Mouse (Mus musculus): Measurements from ENCODE around the gene Ssh1. TPM values are rescaled to one million over a fixed set of nuclear protein-coding genes. Genes with fewer than 3 reads are reported as not detected.

The Ssh1 gene
- total and polyA plus RNA-seq, 2 experiments from 2014 or later: 6.8 to 10.0 TPM

DNA sequence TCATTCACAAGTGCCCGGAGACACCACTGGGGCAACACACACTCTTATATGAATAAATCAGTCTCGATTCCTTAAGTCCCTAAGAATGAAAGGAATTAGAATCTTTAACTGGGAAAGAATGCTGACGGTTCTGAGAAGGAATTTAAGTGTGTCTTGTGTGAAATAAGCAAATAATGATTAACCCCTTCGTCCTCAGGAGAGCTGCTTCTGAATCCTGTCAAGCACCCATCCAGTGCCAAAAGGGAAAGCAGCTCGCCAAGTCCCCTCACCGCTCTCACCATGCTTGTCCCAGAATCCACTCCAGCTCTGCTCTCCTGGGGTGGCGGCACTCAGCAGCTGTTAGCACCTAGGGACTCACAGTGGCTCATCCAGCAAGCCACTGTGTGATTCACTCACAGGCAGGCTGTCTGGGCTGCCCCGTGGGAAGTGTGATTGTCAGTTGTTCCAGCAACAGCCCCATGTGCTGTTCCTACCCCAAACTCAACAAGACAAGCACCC, 92.6 kb downstream of the Ssh1 start:
- Histone ChIP-seq H3K36me3 (replicated peaks; ENCODE audit: control insufficient read depth, insufficient read depth, low read length) (no peaks in the 10 kb centered on the region), H3K4me3 (ENCODE audit: low read depth, low read length) (no peak overlapping the region), H3K4me2 (ENCODE audit: low read depth, low read length) (no peak overlapping the region), H3K9me3 (replicated peaks; ENCODE audit: control insufficient read depth, low read length) (no peaks in the 10 kb centered on the region), H3K9ac (replicated peaks; ENCODE audit: low read depth, low read length) (no peak overlapping the region), H3K27me3 (ENCODE audit: control insufficient read depth, insufficient read depth, low read length) (no peaks in the 10 kb centered on the region), H3K4me1 (ENCODE audit: control insufficient read depth, insufficient read depth) (peaks cover 68% of the 10 kb centered on the region), H3K27ac (ENCODE audit: low read depth) (peak overlapping the region; percentile 58)
- peak; percentile 81 for DNase-seq (ENCODE audit: low spot score)
- TF ChIP-seq CTCF (IDR thresholded peaks at IDR 0.05; ENCODE audit: low read depth): no peak
- no peak for TF ChIP-seq EP300 (IDR thresholded peaks at IDR 0.05; ENCODE audit: low read depth)
- WGBS: 20% methylated on average over 8 of the region's 8 CpGs
- ATAC-seq (ENCODE audit: insufficient read depth, low read depth): peak; percentile 82

DNA sequence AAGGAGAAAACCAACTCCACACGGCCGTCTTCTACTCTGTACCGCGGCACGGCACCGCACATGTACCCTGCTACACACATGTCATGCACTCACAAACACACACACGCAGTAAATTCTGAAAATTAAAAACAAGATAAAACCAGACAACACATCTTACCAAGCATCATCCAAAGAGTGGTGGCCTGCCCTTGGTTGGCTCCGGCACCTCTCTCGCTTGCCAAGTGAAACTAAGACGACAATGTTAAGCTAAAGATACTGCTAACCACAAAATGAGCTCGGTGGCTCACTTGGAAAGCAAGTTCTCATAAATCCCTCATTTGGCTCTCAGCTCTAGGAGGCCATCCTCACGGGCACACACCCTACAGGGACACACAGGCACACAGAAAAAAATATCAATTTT, 94.2 kb downstream of the Ssh1 start:
- Histone ChIP-seq H3K4me3 (ENCODE audit: low read depth, low read length) (no peak overlapping the region; the same call in 1 of the 2 replicates), H3K4me1 (ENCODE audit: control insufficient read depth, insufficient read depth) (peaks cover 61% of the 10 kb centered on the region), H3K9ac (replicated peaks; ENCODE audit: low read depth, low read length) (no peak overlapping the region), H3K27me3 (ENCODE audit: control insufficient read depth, insufficient read depth, low read length) (no peaks in the 10 kb centered on the region), H3K27ac (ENCODE audit: low read depth) (peak overlapping the region; percentile 33; the same call in 1 of the 2 replicates), H3K4me2 (ENCODE audit: low read depth, low read length) (no peak overlapping the region; the same call in 1 of the 2 replicates), H3K36me3 (replicated peaks; ENCODE audit: control insufficient read depth, insufficient read depth, low read length) (no peaks in the 10 kb centered on the region), H3K9me3 (replicated peaks; ENCODE audit: control insufficient read depth, low read length) (no peaks in the 10 kb centered on the region)
- DNase-seq (ENCODE audit: low spot score): no peak
- ATAC-seq (ENCODE audit: insufficient read depth, low read depth): no peak
- 70% methylated on average over 12 of the region's 12 CpGs for WGBS
- TF ChIP-seq EP300 (IDR thresholded peaks at IDR 0.05; ENCODE audit: low read depth) (no peak), CTCF (IDR thresholded peaks at IDR 0.05; ENCODE audit: low read depth) (no peak)

DNA sequence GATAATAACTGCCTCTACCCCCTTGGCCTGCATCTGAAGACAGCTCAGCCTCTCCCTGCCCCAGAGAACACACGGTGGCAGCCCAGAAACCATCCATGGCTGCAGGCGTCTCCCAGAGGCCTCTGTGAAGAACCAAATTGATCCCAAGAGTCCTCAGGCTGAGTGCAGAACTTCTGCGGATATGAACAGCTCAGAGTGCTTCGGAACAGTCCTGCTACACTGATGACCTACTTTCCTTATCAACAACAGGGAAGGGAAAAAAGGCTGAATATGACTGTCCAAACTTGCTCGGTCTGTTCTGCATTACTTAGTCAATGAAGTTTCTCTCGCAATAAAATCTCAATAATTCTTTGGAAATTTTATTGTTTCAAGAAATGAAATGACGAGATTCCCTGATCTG, 101.7 kb downstream of the Ssh1 start:
- Histone ChIP-seq H3K4me2 (ENCODE audit: low read depth, low read length) (no peak overlapping the region), H3K36me3 (replicated peaks; ENCODE audit: control insufficient read depth, insufficient read depth, low read length) (no peaks in the 10 kb centered on the region; the same call in 1 of the 2 replicates), H3K4me3 (ENCODE audit: low read depth, low read length) (no peak overlapping the region), H3K9ac (replicated peaks; ENCODE audit: low read depth, low read length) (no peak overlapping the region), H3K27me3 (ENCODE audit: control insufficient read depth, insufficient read depth, low read length) (no peaks in the 10 kb centered on the region), H3K9me3 (replicated peaks; ENCODE audit: control insufficient read depth, low read length) (no peaks in the 10 kb centered on the region), H3K27ac (ENCODE audit: low read depth) (peak overlapping the region; percentile 58; the same call in 1 of the 2 replicates), H3K4me1 (ENCODE audit: control insufficient read depth, insufficient read depth) (peaks cover 35% of the 10 kb centered on the region)
- DNase-seq (ENCODE audit: low spot score): no peak
- no peak for TF ChIP-seq EP300 (IDR thresholded peaks at IDR 0.05; ENCODE audit: low read depth)
- no peak for TF ChIP-seq CTCF (IDR thresholded peaks at IDR 0.05; ENCODE audit: low read depth)
- 46% methylated on average over 7 of the region's 7 CpGs for WGBS
- no peak for ATAC-seq (ENCODE audit: insufficient read depth, low read depth)

DNA sequence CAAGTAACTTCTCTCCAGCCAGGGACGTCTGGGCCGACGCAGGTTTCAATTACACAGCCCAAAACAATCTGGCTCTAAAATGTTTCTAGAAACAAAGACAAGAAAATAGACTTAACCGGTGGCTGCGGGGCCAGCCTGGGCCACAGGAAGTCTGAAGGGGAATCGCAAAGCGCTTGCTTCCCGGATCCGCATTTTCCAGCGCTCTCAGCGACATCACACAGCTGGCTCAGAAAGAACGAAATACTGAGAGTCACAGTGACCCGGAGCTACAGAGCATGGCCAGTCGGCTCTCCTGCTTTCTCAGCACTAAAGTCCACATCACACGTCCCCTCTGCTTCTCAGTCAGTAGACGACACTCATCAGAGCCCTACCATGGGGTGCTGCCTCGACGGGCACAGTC, 102.8 kb downstream of the Ssh1 start:
- no peak for ATAC-seq (ENCODE audit: insufficient read depth, low read depth)
- DNase-seq (ENCODE audit: low spot score): no peak

DNA sequence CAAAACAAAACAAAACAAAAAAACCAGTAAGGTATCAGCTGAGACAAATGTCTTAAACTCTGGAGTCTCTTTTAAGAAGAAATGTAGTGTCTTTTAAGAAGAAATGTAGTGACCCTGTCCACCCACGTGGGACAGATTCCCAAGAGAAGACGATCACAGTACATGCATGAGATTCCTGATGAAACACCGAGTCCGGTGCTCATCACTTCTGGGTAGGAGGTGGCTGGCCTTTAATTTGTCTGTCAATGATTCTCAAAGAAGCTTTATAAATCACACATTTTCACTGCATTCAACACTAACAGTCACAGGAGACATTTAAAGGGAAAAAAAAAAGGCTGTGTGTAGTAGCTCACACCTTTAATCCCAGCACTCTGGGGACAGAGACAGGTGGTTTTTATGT, 103.8 kb downstream of the Ssh1 start:
- Histone ChIP-seq H3K27ac (ENCODE audit: low read depth) (peak overlapping the region; percentile 78), H3K9ac (replicated peaks; ENCODE audit: low read depth, low read length) (no peak overlapping the region), H3K36me3 (replicated peaks; ENCODE audit: control insufficient read depth, insufficient read depth, low read length) (no peaks in the 10 kb centered on the region; the same call in 1 of the 2 replicates), H3K4me2 (ENCODE audit: low read depth, low read length) (peak overlapping the region; percentile 38; the same call in 1 of the 2 replicates), H3K9me3 (replicated peaks; ENCODE audit: control insufficient read depth, low read length) (no peaks in the 10 kb centered on the region), H3K27me3 (ENCODE audit: control insufficient read depth, insufficient read depth, low read length) (no peaks in the 10 kb centered on the region), H3K4me3 (ENCODE audit: low read depth, low read length) (no peak overlapping the region), H3K4me1 (ENCODE audit: control insufficient read depth, insufficient read depth) (peaks cover 38% of the 10 kb centered on the region)
- WGBS: 31% methylated on average over 4 of the region's 4 CpGs
- no peak for TF ChIP-seq EP300 (IDR thresholded peaks at IDR 0.05; ENCODE audit: low read depth)
- no peak for TF ChIP-seq CTCF (IDR thresholded peaks at IDR 0.05; ENCODE audit: low read depth)
- ATAC-seq (ENCODE audit: insufficient read depth, low read depth) (no peak), DNase-seq (ENCODE audit: low spot score) (no peak)

More for the DNA sequence above, 102.8 kb downstream of the Ssh1 start:
- no peak overlapping the region for H3K4me3 ChIP-seq (ENCODE audit: low read depth, low read length)
- TF ChIP-seq EP300 (IDR thresholded peaks at IDR 0.05; ENCODE audit: low read depth) (no peak), CTCF (IDR thresholded peaks at IDR 0.05; ENCODE audit: low read depth) (no peak)
- H3K9me3 ChIP-seq (replicated peaks; ENCODE audit: control insufficient read depth, low read length): no peaks in the 10 kb centered on the region
- no peaks in the 10 kb centered on the region for H3K27me3 ChIP-seq (ENCODE audit: control insufficient read depth, insufficient read depth, low read length)
- 60% methylated on average over 18 of the region's 18 CpGs for WGBS
- peak overlapping the region; percentile 58 for H3K27ac ChIP-seq (ENCODE audit: low read depth)
- no peaks in the 10 kb centered on the region; the same call in 1 of the 2 replicates for H3K36me3 ChIP-seq (replicated peaks; ENCODE audit: control insufficient read depth, insufficient read depth, low read length)
- peaks cover 33% of the 10 kb centered on the region for H3K4me1 ChIP-seq (ENCODE audit: control insufficient read depth, insufficient read depth)
- H3K4me2 ChIP-seq (ENCODE audit: low read depth, low read length): 0 out of 2 replicates have a peak overlapping the region, but pooled peaks have one; percentile 21
- no peak overlapping the region for H3K9ac ChIP-seq (replicated peaks; ENCODE audit: low read depth, low read length)
